Mouse (Mus musculus): Measurements from ENCODE around the gene Tmco1. TPM values are rescaled to one million over a fixed set of nuclear protein-coding genes. Genes with fewer than 3 reads are reported as not detected.

The Tmco1 gene
- polyA plus RNA-seq, 1 experiment from 2014 or later: 72.0 TPM

GRCm38 (mm10) chr1:167290263-167290592 is 17.9 kb upstream of the Tmco1 start:
- H3K36me3 ChIP-seq (replicated peaks; ENCODE audit: control insufficient read depth, insufficient read depth): no peaks in the 10 kb centered on the region
- 0 out of 2 replicates have a peak overlapping the region, but pooled peaks have one; percentile 35 for H3K27ac ChIP-seq
- no peaks in the 10 kb centered on the region for H3K9me3 ChIP-seq (ENCODE audit: control insufficient read depth, low read length)
- no peak overlapping the region for H3K4me3 ChIP-seq (replicated peaks; ENCODE audit: low read length)
- ATAC-seq (ENCODE audit: low FRiP score): no peak
- DNase-seq (ENCODE audit: low spot score): no peak
- peak overlapping the region; percentile 4; the same call in 1 of the 2 replicates for H3K4me2 ChIP-seq (replicated peaks)
- H3K4me1 ChIP-seq (replicated peaks; ENCODE audit: control insufficient read depth, insufficient read depth, low read length): peaks cover 14% of the 10 kb centered on the region
- no peaks in the 10 kb centered on the region for H3K27me3 ChIP-seq (ENCODE audit: control insufficient read depth, insufficient read depth, low read length)
- peak overlapping the region; percentile 40; the same call in 1 of the 2 replicates for H3K9ac ChIP-seq
- WGBS: 31% methylated on average over 6 of the region's 6 CpGs

DNA sequence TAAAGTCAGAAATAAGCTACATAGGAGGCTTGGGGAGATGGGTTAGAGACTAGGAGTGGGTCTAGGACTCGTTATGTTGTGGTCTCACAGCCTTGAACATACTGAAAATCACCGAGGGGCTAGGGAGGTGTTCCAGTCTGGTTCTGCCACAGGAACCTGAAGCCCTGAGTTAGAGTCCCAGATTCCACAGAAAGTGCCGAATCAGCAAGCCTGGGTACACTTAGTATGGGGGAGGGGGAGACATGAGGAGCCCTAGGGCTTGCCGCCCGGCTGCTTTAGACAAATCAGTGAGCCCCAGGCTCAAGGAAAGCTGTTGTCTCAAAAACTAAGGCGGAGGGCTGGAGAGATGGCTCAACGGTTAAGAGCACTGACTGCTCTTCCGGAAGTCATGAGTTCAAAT is 16.6 kb upstream of the Tmco1 start:
- no peak overlapping the region for H3K27ac ChIP-seq
- no peak overlapping the region for H3K9ac ChIP-seq
- no peak for DNase-seq (ENCODE audit: low spot score)
- no peaks in the 10 kb centered on the region for H3K27me3 ChIP-seq (ENCODE audit: control insufficient read depth, insufficient read depth, low read length)
- H3K4me2 ChIP-seq (replicated peaks): no peak overlapping the region
- ATAC-seq (ENCODE audit: low FRiP score): no peak
- H3K4me3 ChIP-seq (replicated peaks; ENCODE audit: low read length): no peak overlapping the region
- H3K36me3 ChIP-seq (replicated peaks; ENCODE audit: control insufficient read depth, insufficient read depth): no peaks in the 10 kb centered on the region
- 82% methylated on average over 8 of the region's 8 CpGs for WGBS
- H3K9me3 ChIP-seq (ENCODE audit: control insufficient read depth, low read length): no peaks in the 10 kb centered on the region
- peaks cover 10% of the 10 kb centered on the region for H3K4me1 ChIP-seq (replicated peaks; ENCODE audit: control insufficient read depth, insufficient read depth, low read length)

GRCm38 (mm10) chr1:167292447-167292846 is 15.7 kb upstream of the Tmco1 start:
- H3K36me3 ChIP-seq (replicated peaks; ENCODE audit: control insufficient read depth, insufficient read depth): no peaks in the 10 kb centered on the region
- H3K9ac ChIP-seq: no peak overlapping the region
- H3K4me2 ChIP-seq (replicated peaks): no peak overlapping the region
- H3K4me3 ChIP-seq (replicated peaks; ENCODE audit: low read length): no peak overlapping the region
- peaks cover 10% of the 10 kb centered on the region for H3K4me1 ChIP-seq (replicated peaks; ENCODE audit: control insufficient read depth, insufficient read depth, low read length)
- H3K27me3 ChIP-seq (ENCODE audit: control insufficient read depth, insufficient read depth, low read length): no peaks in the 10 kb centered on the region
- H3K27ac ChIP-seq: no peak overlapping the region
- no peaks in the 10 kb centered on the region for H3K9me3 ChIP-seq (ENCODE audit: control insufficient read depth, low read length)
- DNase-seq (ENCODE audit: low spot score) (no peak), ATAC-seq (ENCODE audit: low FRiP score) (no peak)
- 55% methylated on average over 11 of the region's 11 CpGs for WGBS

DNA sequence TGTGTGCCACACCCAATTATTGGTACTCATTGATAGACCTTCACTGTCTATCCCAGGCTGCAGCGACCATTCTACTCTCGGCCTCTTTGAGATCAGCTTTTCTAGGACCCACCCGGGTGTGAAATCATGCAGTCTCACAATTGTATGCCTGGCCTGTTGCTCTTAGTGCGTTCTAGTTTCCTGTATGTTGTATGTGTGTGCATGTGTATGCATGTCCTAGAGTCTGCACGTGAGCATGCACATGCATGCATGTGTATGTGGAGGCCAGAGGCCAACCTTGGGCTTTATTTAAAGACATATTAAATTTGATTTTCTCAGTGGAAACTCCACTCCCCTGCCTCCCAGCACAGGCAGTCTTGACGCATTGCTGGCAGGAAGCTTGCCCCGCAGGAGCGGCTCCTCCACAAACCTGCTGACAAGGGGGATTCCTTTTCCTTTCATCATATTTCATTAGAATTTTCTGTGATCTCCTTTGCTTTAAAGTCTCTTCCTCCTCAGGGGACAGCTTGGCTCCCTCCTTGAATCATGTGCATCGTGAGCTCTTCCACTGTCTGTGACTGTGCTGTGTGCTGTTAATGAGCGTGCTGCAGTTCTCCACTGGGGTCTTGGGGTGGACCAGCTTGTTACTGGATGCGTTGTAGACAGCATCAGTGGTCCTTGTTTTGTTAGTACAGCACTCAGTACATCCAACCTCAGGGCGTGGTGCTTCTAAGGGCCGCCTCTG is 12.3 kb upstream of the Tmco1 start:
- Histone ChIP-seq H3K9me3 (ENCODE audit: control insufficient read depth, low read length) (no peaks in the 10 kb centered on the region), H3K9ac (no peak overlapping the region), H3K4me3 (replicated peaks; ENCODE audit: low read length) (no peak overlapping the region), H3K4me2 (replicated peaks) (no peak overlapping the region), H3K27ac (no peak overlapping the region), H3K36me3 (replicated peaks; ENCODE audit: control insufficient read depth, insufficient read depth) (no peaks in the 10 kb centered on the region), H3K27me3 (ENCODE audit: control insufficient read depth, insufficient read depth, low read length) (no peaks in the 10 kb centered on the region), H3K4me1 (replicated peaks; ENCODE audit: control insufficient read depth, insufficient read depth, low read length) (no peaks in the 10 kb centered on the region; the same call in 1 of the 2 replicates)
- 55% methylated on average over 13 of the region's 13 CpGs for WGBS
- ATAC-seq (ENCODE audit: low FRiP score) (no peak), DNase-seq (ENCODE audit: low spot score) (no peak)

DNA sequence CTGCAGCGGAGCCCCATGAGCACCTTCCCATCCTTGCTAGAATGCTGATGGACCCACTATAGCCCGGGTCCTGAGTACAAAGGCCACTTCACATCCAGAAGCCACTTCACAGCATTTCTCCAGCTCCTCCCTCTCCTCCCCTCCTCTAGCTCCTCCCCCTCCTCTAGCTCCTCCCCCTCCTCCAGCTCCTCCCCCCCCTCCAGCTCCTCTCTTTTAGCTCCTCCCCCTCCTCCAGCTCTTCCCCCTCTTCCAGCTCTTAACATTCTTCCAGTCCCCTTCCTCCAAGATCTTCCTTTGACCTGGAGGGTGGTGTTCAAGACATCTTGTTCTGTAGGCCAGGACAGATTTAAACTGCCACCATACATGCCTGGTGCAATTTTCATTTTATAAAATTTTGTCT is 8.1 kb upstream of the Tmco1 start:
- no peak overlapping the region for H3K9ac ChIP-seq
- no peaks in the 10 kb centered on the region for H3K27me3 ChIP-seq (ENCODE audit: control insufficient read depth, insufficient read depth, low read length)
- no peak overlapping the region for H3K27ac ChIP-seq
- no peak for DNase-seq (ENCODE audit: low spot score)
- WGBS: 91% methylated on average over 2 of the region's 2 CpGs
- H3K36me3 ChIP-seq (replicated peaks; ENCODE audit: control insufficient read depth, insufficient read depth): no peaks in the 10 kb centered on the region
- H3K9me3 ChIP-seq (ENCODE audit: control insufficient read depth, low read length): no peaks in the 10 kb centered on the region
- H3K4me1 ChIP-seq (replicated peaks; ENCODE audit: control insufficient read depth, insufficient read depth, low read length): no peaks in the 10 kb centered on the region; the same call in 1 of the 2 replicates
- ATAC-seq (ENCODE audit: low FRiP score): no peak
- H3K4me2 ChIP-seq (replicated peaks): no peak overlapping the region
- no peak overlapping the region for H3K4me3 ChIP-seq (replicated peaks; ENCODE audit: low read length)

- Histone ChIP-seq H3K36me3 (replicated peaks; ENCODE audit: control insufficient read depth, insufficient read depth) (no peaks in the 10 kb centered on the region), H3K27me3 (ENCODE audit: control insufficient read depth, insufficient read depth, low read length) (no peaks in the 10 kb centered on the region), H3K4me1 (replicated peaks; ENCODE audit: control insufficient read depth, insufficient read depth, low read length) (peaks cover 6% of the 10 kb centered on the region), H3K9me3 (ENCODE audit: control insufficient read depth, low read length) (no peaks in the 10 kb centered on the region), H3K9ac (no peak overlapping the region), H3K4me2 (replicated peaks) (no peak overlapping the region), H3K27ac (no peak overlapping the region), H3K4me3 (replicated peaks; ENCODE audit: low read length) (no peak overlapping the region)
- 66% methylated on average over 7 of the region's 7 CpGs for WGBS
- DNase-seq (ENCODE audit: low spot score) (no peak), ATAC-seq (ENCODE audit: low FRiP score) (no peak)
These were observed 2.6 kb upstream of the Tmco1 start for GRCm38 (mm10) chr1:167305501-167306137.

DNA sequence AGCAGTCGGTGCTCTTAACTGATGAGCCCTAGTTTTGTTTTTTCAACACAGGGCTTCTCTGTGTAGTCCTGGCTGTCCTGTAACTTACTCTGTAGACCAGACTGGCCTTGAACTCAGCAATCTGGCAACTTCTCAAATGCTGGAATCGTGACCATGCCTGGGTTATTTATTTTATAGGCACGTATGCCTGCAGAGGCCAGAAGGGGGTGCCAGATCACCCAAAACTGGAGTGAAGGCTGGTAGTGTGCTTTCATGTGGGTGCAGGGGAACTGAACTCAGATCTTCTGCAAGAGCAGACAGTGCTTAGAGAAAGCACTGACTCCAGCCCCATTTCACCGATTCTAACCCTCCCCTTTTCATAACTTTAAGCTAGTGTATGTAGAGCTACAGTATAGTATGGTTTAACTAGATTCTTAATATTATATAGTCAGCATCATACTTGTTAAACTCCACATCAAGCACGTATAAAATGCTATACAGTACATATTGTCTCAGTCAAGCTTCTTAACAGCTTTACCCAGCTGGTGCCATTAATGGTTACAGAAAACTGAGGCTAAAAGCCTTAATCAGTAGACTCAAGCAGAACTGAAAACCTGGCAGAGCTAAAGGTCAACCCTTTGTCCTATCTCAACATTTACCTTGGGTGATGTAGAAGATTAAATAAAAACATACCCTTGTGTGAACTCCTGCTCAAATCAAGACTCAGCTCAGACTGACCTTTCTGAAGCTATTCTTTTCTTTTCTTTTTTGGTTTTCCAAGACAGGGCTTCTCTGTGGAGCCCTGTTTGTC is 1.5 kb upstream of the Tmco1 start:
- Histone ChIP-seq H3K4me1 (replicated peaks; ENCODE audit: control insufficient read depth, insufficient read depth, low read length) (peaks cover 6% of the 10 kb centered on the region), H3K9me3 (ENCODE audit: control insufficient read depth, low read length) (no peaks in the 10 kb centered on the region), H3K36me3 (replicated peaks; ENCODE audit: control insufficient read depth, insufficient read depth) (0 out of 2 replicates have a peak, but pooled peaks cover 5% of the 10 kb centered on the region), H3K27ac (no peak overlapping the region), H3K27me3 (ENCODE audit: control insufficient read depth, insufficient read depth, low read length) (no peaks in the 10 kb centered on the region), H3K9ac (no peak overlapping the region), H3K4me3 (replicated peaks; ENCODE audit: low read length) (no peak overlapping the region), H3K4me2 (replicated peaks) (no peak overlapping the region)
- DNase-seq (ENCODE audit: low spot score) (no peak), ATAC-seq (ENCODE audit: low FRiP score) (no peak)
- 69% methylated on average over 5 of the region's 5 CpGs for WGBS

- Histone ChIP-seq H3K9me3 (ENCODE audit: control insufficient read depth, low read length) (no peaks in the 10 kb centered on the region), H3K9ac (peak overlapping the region; percentile 96), H3K36me3 (replicated peaks; ENCODE audit: control insufficient read depth, insufficient read depth) (peaks cover 15% of the 10 kb centered on the region), H3K4me1 (replicated peaks; ENCODE audit: control insufficient read depth, insufficient read depth, low read length) (peaks cover 6% of the 10 kb centered on the region), H3K4me2 (replicated peaks) (peak overlapping the region; percentile 94), H3K27me3 (ENCODE audit: control insufficient read depth, insufficient read depth, low read length) (no peaks in the 10 kb centered on the region), H3K27ac (peak overlapping the region; percentile 97), H3K4me3 (replicated peaks; ENCODE audit: low read length) (peak overlapping the region; percentile 92)
- 67% methylated on average over 11 of the region's 11 CpGs for WGBS
- ATAC-seq (ENCODE audit: low FRiP score) (no peak), DNase-seq (ENCODE audit: low spot score) (no peak)
These were observed 504 bp upstream of the Tmco1 start for GRCm38 (mm10) chr1:167307674-167308073.

GRCm38 (mm10) chr1:167312367-167312766 is 4.2 kb downstream of the Tmco1 start:
- Histone ChIP-seq H3K4me2 (replicated peaks) (no peak overlapping the region), H3K9me3 (ENCODE audit: control insufficient read depth, low read length) (no peaks in the 10 kb centered on the region), H3K27me3 (ENCODE audit: control insufficient read depth, insufficient read depth, low read length) (no peaks in the 10 kb centered on the region), H3K36me3 (replicated peaks; ENCODE audit: control insufficient read depth, insufficient read depth) (peaks cover 33% of the 10 kb centered on the region), H3K4me3 (replicated peaks; ENCODE audit: low read length) (no peak overlapping the region), H3K27ac (no peak overlapping the region), H3K4me1 (replicated peaks; ENCODE audit: control insufficient read depth, insufficient read depth, low read length) (peaks cover 6% of the 10 kb centered on the region), H3K9ac (no peak overlapping the region)
- DNase-seq (ENCODE audit: low spot score): no peak
- ATAC-seq (ENCODE audit: low FRiP score): no peak
